Mouse (Mus musculus) mammary gland, adult 2 months (tissue): ENCODE data around the gene Cdk20. TPM values are rescaled to one million over a fixed set of nuclear protein-coding genes. Genes with fewer than 3 reads are reported as not detected.

ENCODE experiments used
- polyA plus RNA-seq: library from polyadenylated mRNA; depleted of rRNA; stranded (reverse); fragments of >200 nt; gene quantifications from 2 replicates; pipeline ENCODE4 v1.2.3, GENCODE M21; 2012; ENCODE audit warnings: low replicate concordance; rRNA removed

Cdk20 gene
- 23.2 and 30.5 TPM in 2 replicates for polyA plus RNA-seq

DNA sequence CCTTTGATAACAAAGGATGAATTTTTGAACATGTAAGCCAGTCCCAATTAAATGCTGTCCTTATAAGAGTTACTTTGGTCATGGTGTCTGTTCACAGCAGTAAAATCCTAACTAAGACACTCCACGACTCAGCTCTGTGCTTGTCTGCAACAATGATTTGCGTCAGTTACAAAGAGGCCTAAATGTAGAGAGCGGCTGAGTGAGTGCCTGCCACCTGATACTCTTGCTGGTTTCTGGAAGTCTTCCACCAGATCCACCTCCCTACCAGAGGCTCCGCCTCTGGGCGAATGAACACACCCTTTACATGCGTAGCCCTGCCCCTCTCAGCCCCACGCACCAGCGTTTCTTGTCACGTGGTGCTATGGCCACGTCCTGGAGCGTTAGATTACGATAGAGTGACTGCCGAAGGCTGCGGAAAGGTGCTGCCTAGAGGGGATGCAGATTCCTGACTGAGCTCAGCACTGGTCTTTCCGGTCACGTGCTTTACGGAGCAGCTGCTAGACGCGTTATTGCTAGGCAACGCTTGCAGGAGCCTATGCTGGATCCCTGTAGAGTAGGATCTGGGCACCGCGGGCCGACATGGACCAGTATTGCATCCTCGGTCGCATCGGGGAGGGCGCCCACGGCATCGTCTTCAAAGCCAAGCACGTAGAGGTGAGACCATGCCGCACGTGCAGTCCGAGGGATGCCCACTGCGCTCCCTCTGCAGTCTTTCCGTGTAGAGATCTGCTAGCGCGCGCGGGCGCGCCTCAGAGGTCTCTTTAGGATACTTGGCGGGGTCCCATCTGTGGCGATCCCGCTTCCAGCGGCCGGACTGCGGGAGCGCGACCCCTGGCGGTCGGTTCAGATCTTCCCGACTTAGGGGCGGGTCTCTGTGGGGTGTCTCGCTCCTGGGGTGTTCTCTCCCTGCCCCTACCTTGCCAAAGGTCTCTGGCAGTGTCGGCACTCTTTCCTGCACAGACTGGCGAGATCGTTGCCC lies at the start of gene Cdk20:
Gene Cdk20, plus strand, starts transcription at position 298 of the 979 bp plus-strand sequence.

Other genes with a start within 250 kb of the Cdk20 start
- 2.8 and 5.8 TPM in 2 replicates for gene Cdc14b, start 157.0 kb upstream of the Cdk20 start, polyA plus RNA-seq
- 8.8 and 20.4 TPM in 2 replicates for gene Aaed1, start 119.6 kb upstream of the Cdk20 start, polyA plus RNA-seq
- gene Ctsl, start 61.4 kb upstream of the Cdk20 start, polyA plus RNA-seq, result 93.1 and 257 TPM in 2 replicates
- gene Fam240b, start 65.5 kb downstream of the Cdk20 start, polyA plus RNA-seq, result not detected in 2 replicates